Mouse (Mus musculus): ENCODE measurements around the gene Dnttip1. TPM values are rescaled to one million over a fixed set of nuclear protein-coding genes. Genes with fewer than 3 reads are reported as not detected.

The Dnttip1 gene
- polyA plus RNA-seq, 1 experiment, result 33.4 TPM

DNA sequence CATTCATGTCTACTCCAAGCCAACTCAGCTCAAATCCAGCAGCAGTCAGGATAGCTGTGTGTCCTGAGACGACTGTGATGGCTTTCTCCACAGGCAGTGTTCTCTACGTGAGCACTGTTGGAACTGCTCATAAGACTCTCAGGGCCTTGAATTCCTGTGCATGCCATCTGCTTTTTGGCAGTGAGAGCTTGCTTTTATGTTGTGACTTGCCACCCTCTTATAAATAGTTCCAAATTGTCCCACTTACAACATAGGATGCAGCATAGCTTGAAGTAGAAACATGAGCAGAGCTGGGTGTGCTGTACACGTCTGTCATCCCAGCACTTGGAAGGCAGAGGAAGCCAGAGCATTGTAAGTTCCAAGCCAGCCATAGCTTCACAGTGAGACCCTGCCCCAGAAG lies 20.1 kb downstream of the Dnttip1 start:
- Histone ChIP-seq H3K4me3 (ENCODE audit: insufficient read depth, low read length) (no peak overlapping the region), H3K4me1 (ENCODE audit: control insufficient read depth, insufficient read depth, low read length) (peaks cover 18% of the 10 kb centered on the region), H3K27ac (ENCODE audit: insufficient read depth, low read depth, low read length) (no peak overlapping the region)
- TF ChIP-seq CTCF (IDR thresholded peaks at IDR 0.05; ENCODE audit: low read depth, low read length), result no peak
- no peak for TF ChIP-seq POLR2A (IDR thresholded peaks at IDR 0.05; ENCODE audit: borderline replicate concordance, low read depth, low read length)

GRCm38 (mm10) chr2:164767812-164768540 lies 22.2 kb downstream of the Dnttip1 start:
- Histone ChIP-seq H3K4me3 (ENCODE audit: insufficient read depth, low read length) (no peak overlapping the region), H3K4me1 (ENCODE audit: control insufficient read depth, insufficient read depth, low read length) (peaks cover 21% of the 10 kb centered on the region), H3K27ac (ENCODE audit: insufficient read depth, low read depth, low read length) (no peak overlapping the region)
- TF ChIP-seq CTCF (IDR thresholded peaks at IDR 0.05; ENCODE audit: low read depth, low read length) (no peak), POLR2A (IDR thresholded peaks at IDR 0.05; ENCODE audit: borderline replicate concordance, low read depth, low read length) (no peak)

GRCm38 (mm10) chr2:164769258-164770037 lies 23.7 kb downstream of the Dnttip1 start, which contains the start of gene Ube2c:
Gene Ube2c (plus strand): TSS chr2:164769898.
- peak within 1 kb of the TSS; percentile 81 for H3K4me3 ChIP-seq (ENCODE audit: insufficient read depth, low read length)
- TF ChIP-seq CTCF (IDR thresholded peaks at IDR 0.05; ENCODE audit: low read depth, low read length), result no peak
- TF ChIP-seq POLR2A (IDR thresholded peaks at IDR 0.05; ENCODE audit: borderline replicate concordance, low read depth, low read length), result no peak
- H3K4me1 ChIP-seq (ENCODE audit: control insufficient read depth, insufficient read depth, low read length), result peaks cover 14% of the 10 kb centered on the region
- H3K27ac ChIP-seq (ENCODE audit: insufficient read depth, low read depth, low read length), result peak within 1 kb of the TSS; percentile 48

GRCm38 (mm10) chr2:164770279-164770678 lies 24.5 kb downstream of the Dnttip1 start:
- peaks cover 11% of the 10 kb centered on the region for H3K4me1 ChIP-seq (ENCODE audit: control insufficient read depth, insufficient read depth, low read length)
- H3K4me3 ChIP-seq (ENCODE audit: insufficient read depth, low read length), result peak overlapping the region; percentile 78
- peak overlapping the region; percentile 18 for H3K27ac ChIP-seq (ENCODE audit: insufficient read depth, low read depth, low read length)
- TF ChIP-seq POLR2A (IDR thresholded peaks at IDR 0.05; ENCODE audit: borderline replicate concordance, low read depth, low read length) (no peak), CTCF (IDR thresholded peaks at IDR 0.05; ENCODE audit: low read depth, low read length) (no peak)

DNA sequence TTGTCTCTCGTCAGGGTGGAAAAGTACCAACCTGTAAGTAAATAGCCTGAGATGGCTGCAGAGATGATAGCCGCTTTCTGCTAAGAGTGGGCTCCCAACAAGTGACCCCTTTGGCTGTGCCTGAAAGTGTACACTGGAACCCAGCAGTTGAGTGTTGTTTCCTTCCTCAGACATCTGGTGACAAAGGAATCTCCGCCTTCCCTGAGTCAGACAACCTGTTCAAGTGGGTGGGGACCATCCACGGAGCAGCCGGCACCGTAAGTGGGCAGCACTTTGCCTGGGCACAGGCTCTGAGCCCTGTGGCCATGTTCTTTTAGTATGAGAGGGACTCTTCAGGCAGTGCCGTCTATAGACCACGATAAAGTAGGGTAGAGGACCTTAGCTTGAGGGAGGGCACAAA lies 25.3 kb downstream of the Dnttip1 start:
- no peak overlapping the region for H3K27ac ChIP-seq (ENCODE audit: insufficient read depth, low read depth, low read length)
- peaks cover 11% of the 10 kb centered on the region for H3K4me1 ChIP-seq (ENCODE audit: control insufficient read depth, insufficient read depth, low read length)
- peak overlapping the region; percentile 78 for H3K4me3 ChIP-seq (ENCODE audit: insufficient read depth, low read length)
- TF ChIP-seq POLR2A (IDR thresholded peaks at IDR 0.05; ENCODE audit: borderline replicate concordance, low read depth, low read length) (no peak), CTCF (IDR thresholded peaks at IDR 0.05; ENCODE audit: low read depth, low read length) (no peak)

DNA sequence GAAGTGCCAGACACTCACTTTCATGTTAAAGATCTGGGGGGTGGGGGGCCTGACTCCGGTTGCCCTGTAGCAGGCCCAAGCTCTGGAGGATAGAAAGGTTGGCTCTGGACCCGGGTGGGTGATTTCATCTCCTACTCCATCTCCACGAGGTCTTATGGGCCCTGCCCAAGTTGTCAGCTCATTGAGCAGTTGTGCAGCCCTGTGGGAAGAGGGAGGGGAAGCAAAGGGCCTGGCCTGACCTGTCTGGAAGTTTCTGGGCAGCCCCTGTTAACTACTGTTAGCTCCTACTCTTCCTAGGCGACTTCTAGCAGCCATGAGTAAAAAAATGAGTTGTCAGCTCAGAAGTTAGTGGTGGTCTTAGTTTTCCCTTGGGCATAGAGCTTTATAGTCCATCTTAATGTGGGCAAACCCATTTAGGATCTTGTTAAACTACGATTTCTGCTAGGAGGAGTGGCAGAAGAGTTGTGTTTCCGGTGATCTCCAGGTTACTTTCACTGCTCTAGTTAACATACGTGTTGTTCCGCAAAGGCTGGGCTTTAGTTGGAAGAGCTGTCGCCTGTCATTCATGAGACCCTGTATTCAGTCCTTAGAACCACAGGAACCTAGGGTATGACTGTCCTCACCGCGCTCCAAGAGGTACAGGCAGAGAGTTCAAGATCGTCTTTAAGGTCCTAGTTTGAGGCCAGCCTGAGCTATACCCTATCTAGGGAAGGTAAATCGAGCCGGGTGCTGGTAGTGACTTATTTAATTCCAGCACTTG lies 27.6 kb downstream of the Dnttip1 start:
- TF ChIP-seq POLR2A (IDR thresholded peaks at IDR 0.05; ENCODE audit: borderline replicate concordance, low read depth, low read length) (no peak), CTCF (IDR thresholded peaks at IDR 0.05; ENCODE audit: low read depth, low read length) (no peak)
- Histone ChIP-seq H3K4me1 (ENCODE audit: control insufficient read depth, insufficient read depth, low read length) (peaks cover 11% of the 10 kb centered on the region), H3K4me3 (ENCODE audit: insufficient read depth, low read length) (no peak overlapping the region), H3K27ac (ENCODE audit: insufficient read depth, low read depth, low read length) (no peak overlapping the region)

- peaks cover 11% of the 10 kb centered on the region for H3K4me1 ChIP-seq (ENCODE audit: control insufficient read depth, insufficient read depth, low read length)
- no peak overlapping the region for H3K4me3 ChIP-seq (ENCODE audit: insufficient read depth, low read length)
- H3K27ac ChIP-seq (ENCODE audit: insufficient read depth, low read depth, low read length), result no peak overlapping the region
- TF ChIP-seq POLR2A (IDR thresholded peaks at IDR 0.05; ENCODE audit: borderline replicate concordance, low read depth, low read length), result no peak
- TF ChIP-seq CTCF (IDR thresholded peaks at IDR 0.05; ENCODE audit: low read depth, low read length), result no peak
These were observed 28.2 kb downstream of the Dnttip1 start for GRCm38 (mm10) chr2:164773989-164774364.

- no peak overlapping the region for H3K4me3 ChIP-seq (ENCODE audit: insufficient read depth, low read length)
- no peak overlapping the region for H3K27ac ChIP-seq (ENCODE audit: insufficient read depth, low read depth, low read length)
- TF ChIP-seq CTCF (IDR thresholded peaks at IDR 0.05; ENCODE audit: low read depth, low read length) (no peak), POLR2A (IDR thresholded peaks at IDR 0.05; ENCODE audit: borderline replicate concordance, low read depth, low read length) (no peak)
- H3K4me1 ChIP-seq (ENCODE audit: control insufficient read depth, insufficient read depth, low read length), result peaks cover 3% of the 10 kb centered on the region; the same call in 1 of the 2 replicates
These were observed 30.3 kb downstream of the Dnttip1 start for GRCm38 (mm10) chr2:164776130-164776529.

DNA sequence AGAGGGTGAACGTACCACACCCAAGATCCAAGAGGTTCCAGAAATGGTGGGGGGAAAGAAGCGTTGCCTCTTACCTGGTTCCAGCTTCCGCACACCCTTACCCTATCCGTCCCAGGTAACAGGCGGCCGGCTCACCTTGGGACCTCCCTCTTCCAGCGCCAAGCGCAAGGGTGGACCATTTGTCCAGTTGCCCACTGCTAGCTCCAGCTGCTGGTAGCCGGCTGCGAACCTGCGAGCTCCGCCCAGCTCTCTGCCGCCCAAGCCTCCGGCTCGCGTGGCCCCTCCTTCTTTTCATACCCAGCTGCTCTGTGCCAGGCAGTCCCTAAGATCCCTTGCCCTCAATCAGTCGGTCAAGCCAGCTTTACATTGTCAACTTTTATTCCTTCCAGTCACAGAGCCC lies 31.0 kb downstream of the Dnttip1 start:
- TF ChIP-seq POLR2A (IDR thresholded peaks at IDR 0.05; ENCODE audit: borderline replicate concordance, low read depth, low read length), result no peak
- TF ChIP-seq CTCF (IDR thresholded peaks at IDR 0.05; ENCODE audit: low read depth, low read length), result no peak
- H3K27ac ChIP-seq (ENCODE audit: insufficient read depth, low read depth, low read length), result no peak overlapping the region

More for the DNA sequence above, 31.0 kb downstream of the Dnttip1 start:
- Histone ChIP-seq H3K4me1 (ENCODE audit: control insufficient read depth, insufficient read depth, low read length) (no peaks in the 10 kb centered on the region), H3K4me3 (ENCODE audit: insufficient read depth, low read length) (no peak overlapping the region)
